8 mouse cellular contexts compared by ENCODE assay signal in genomic region chr15:62106518-62106975, GRCm38 (mm10).
DNase-seq lines count a peak whose midpoint lies in the region; ATAC-seq and TF ChIP-seq lines count a peak whose summit lies in the region.

No protein-coding gene starts in this region.

- H3K36me3 ChIP-seq in embryonic facial prominence, embryonic 12.5 days, result no peaks in the 10 kb centered on the region
- H3K36me3 ChIP-seq in limb, embryonic 14.5 days (ENCODE audit: control insufficient read depth, insufficient read depth, low read length), result no peaks in the 10 kb centered on the region
- H3K36me3 ChIP-seq in midbrain, embryonic 15.5 days (replicated peaks), result no peaks in the 10 kb centered on the region

- no peak overlapping the region for H3K4me2 ChIP-seq in embryonic facial prominence, embryonic 12.5 days (replicated peaks)
- H3K4me2 ChIP-seq in limb, embryonic 14.5 days (replicated peaks; ENCODE audit: low read depth, low read length, severe bottlenecking), result no peak overlapping the region
- H3K4me2 ChIP-seq in midbrain, embryonic 15.5 days, result no peak overlapping the region

- peak overlapping the region; percentile 41; the same call in 1 of the 2 replicates for H3K27ac ChIP-seq in embryonic facial prominence, embryonic 12.5 days
- H3K27ac ChIP-seq in limb, embryonic 14.5 days (replicated peaks; ENCODE audit: low read depth, low read length), result no peak overlapping the region
- H3K27ac ChIP-seq in midbrain, embryonic 15.5 days, result no peak overlapping the region

- peaks cover 25% of the 10 kb centered on the region for H3K4me1 ChIP-seq in embryonic facial prominence, embryonic 12.5 days
- H3K4me1 ChIP-seq in limb, embryonic 14.5 days (ENCODE audit: control insufficient read depth, insufficient read depth, low read length), result peaks cover 6% of the 10 kb centered on the region
- H3K4me1 ChIP-seq in midbrain, embryonic 15.5 days, result peaks cover 9% of the 10 kb centered on the region

- DNase-seq in CD4-positive, CD25-positive, alpha-beta regulatory T cell, adult 2 months (ENCODE audit: low read depth, low spot score), result peak; percentile 24
- peak; percentile 91 for DNase-seq in heart, adult 8-10 months (ENCODE audit: low spot score)
- peak; percentile 93 for DNase-seq in kidney, adult 9 months
- DNase-seq in limb, embryonic 14.5 days (ENCODE audit: low spot score), result peak; percentile 86
- DNase-seq in spleen, adult 12 weeks (ENCODE audit: low spot score), result peak; percentile 31

- WGBS in embryonic facial prominence, embryonic 12.5 days, result 12% methylated on average over 5 of the region's 5 CpGs
- 19% methylated on average over 5 of the region's 5 CpGs for WGBS in limb, embryonic 14.5 days
- 3% methylated on average over 5 of the region's 5 CpGs for WGBS in midbrain, embryonic 15.5 days

- H3K9ac ChIP-seq in embryonic facial prominence, embryonic 12.5 days, result no peak overlapping the region
- H3K9ac ChIP-seq in limb, embryonic 14.5 days (ENCODE audit: low read depth, low read length, severe bottlenecking), result no peak overlapping the region
- no peak overlapping the region for H3K9ac ChIP-seq in midbrain, embryonic 15.5 days

- H3K4me3 ChIP-seq in embryonic facial prominence, embryonic 12.5 days, result no peak overlapping the region
- H3K4me3 ChIP-seq in limb, embryonic 14.5 days (replicated peaks; ENCODE audit: low read length), result no peak overlapping the region
- no peak overlapping the region for H3K4me3 ChIP-seq in midbrain, embryonic 15.5 days

- no peaks in the 10 kb centered on the region for H3K9me3 ChIP-seq in embryonic facial prominence, embryonic 12.5 days
- 0 out of 2 replicates have a peak, but pooled peaks cover 3% of the 10 kb centered on the region for H3K9me3 ChIP-seq in limb, embryonic 14.5 days (ENCODE audit: control insufficient read depth, low read length)
- H3K9me3 ChIP-seq in midbrain, embryonic 15.5 days, result 0 out of 2 replicates have a peak, but pooled peaks cover 3% of the 10 kb centered on the region

- ATAC-seq in CD4-positive, CD25-positive, alpha-beta regulatory T cell, adult 4 months, result no peak
- peak; percentile 68; the same call in 1 of the 2 replicates for ATAC-seq in embryonic facial prominence, embryonic 12.5 days (ENCODE audit: insufficient number of reproducible peaks, insufficient read depth, low FRiP score, low TSS enrichment)
- ATAC-seq in limb, embryonic 14.5 days (ENCODE audit: low FRiP score, low read depth), result peak; percentile 44
- ATAC-seq in midbrain, embryonic 15.5 days (replicated peaks), result peak; percentile 87

- H3K27me3 ChIP-seq in embryonic facial prominence, embryonic 12.5 days, result no peaks in the 10 kb centered on the region
- no peaks in the 10 kb centered on the region for H3K27me3 ChIP-seq in limb, embryonic 14.5 days (ENCODE audit: control insufficient read depth, insufficient read depth, low read length)
- peaks cover 7% of the 10 kb centered on the region; the same call in 1 of the 2 replicates for H3K27me3 ChIP-seq in midbrain, embryonic 15.5 days (replicated peaks)

- no peak for TF ChIP-seq POLR2A in limb, embryonic 14.5 days (IDR thresholded peaks at IDR 0.05; ENCODE audit: borderline replicate concordance, extremely low read depth, insufficient read depth, insufficient read length)

Comparison
In these comparisons a context has a peak if more than half of its experiments do, and no peak if none do; other contexts are left out.
1. DNase-seq: peak in every context shown above with its lines; median percentile 93 in kidney, adult 9 months; 91 in heart, adult 8-10 months; 86 in limb, embryonic 14.5 days; 31 in spleen, adult 12 weeks; 24 in CD4-positive, CD25-positive, alpha-beta regulatory T cell, adult 2 months.